Mouse (Mus musculus) megakaryocyte, embryonic 14.5 days (primary cell): ENCODE results near the gene Pptc7. TPM values are rescaled to one million over a fixed set of nuclear protein-coding genes. Genes with fewer than 3 reads are reported as not detected.
A peak's percentile ranks its signal among the peaks of the same experiment; 100 is the strongest.

Experiments
- H3K27me3 ChIP-seq: replicated peaks from 2 replicates; pipeline ENCODE3; 2012; ENCODE audit warnings: inconsistent platforms
- H3K36me3 ChIP-seq: replicated peaks from 2 replicates; pipeline ENCODE3; 2012; ENCODE audit warnings: low read length, inconsistent platforms, mixed read lengths
- H3K4me1 ChIP-seq: 2 replicates; pipeline ENCODE4 v1.6.1; 2012; ENCODE audit warnings: inconsistent platforms
- H3K4me3 ChIP-seq: replicated peaks from 2 replicates; pipeline ENCODE3; 2012; ENCODE audit warnings: moderate library complexity, mild to moderate bottlenecking, inconsistent platforms
- H3K9me3 ChIP-seq: 2 replicates; pipeline ENCODE4 v1.6.1; 2012; ENCODE audit warnings: inconsistent platforms
- FLI1 ChIP-seq: IDR thresholded peaks from 2 replicates; pipeline ENCODE4 v1.6.1; 2012; ENCODE audit warnings: low read length, inconsistent platforms, mixed read lengths
- GATA1 ChIP-seq: IDR thresholded peaks from 3 replicates; pipeline ENCODE4 v1.6.1; 2012; ENCODE audit warnings: mixed read lengths, low read length, inconsistent platforms, borderline replicate concordance
- polyA plus RNA-seq: library from polyadenylated mRNA; stranded (reverse); fragments of >175 nt; gene quantifications from 2 replicates; pipeline ENCODE4 v1.2.3, GENCODE M21; 2012; ENCODE audit warnings: low replicate concordance; ENCODE audit not compliant: insufficient read depth

Gene Pptc7
- 4.8 and 5.0 TPM in 2 replicates for polyA plus RNA-seq

DNA sequence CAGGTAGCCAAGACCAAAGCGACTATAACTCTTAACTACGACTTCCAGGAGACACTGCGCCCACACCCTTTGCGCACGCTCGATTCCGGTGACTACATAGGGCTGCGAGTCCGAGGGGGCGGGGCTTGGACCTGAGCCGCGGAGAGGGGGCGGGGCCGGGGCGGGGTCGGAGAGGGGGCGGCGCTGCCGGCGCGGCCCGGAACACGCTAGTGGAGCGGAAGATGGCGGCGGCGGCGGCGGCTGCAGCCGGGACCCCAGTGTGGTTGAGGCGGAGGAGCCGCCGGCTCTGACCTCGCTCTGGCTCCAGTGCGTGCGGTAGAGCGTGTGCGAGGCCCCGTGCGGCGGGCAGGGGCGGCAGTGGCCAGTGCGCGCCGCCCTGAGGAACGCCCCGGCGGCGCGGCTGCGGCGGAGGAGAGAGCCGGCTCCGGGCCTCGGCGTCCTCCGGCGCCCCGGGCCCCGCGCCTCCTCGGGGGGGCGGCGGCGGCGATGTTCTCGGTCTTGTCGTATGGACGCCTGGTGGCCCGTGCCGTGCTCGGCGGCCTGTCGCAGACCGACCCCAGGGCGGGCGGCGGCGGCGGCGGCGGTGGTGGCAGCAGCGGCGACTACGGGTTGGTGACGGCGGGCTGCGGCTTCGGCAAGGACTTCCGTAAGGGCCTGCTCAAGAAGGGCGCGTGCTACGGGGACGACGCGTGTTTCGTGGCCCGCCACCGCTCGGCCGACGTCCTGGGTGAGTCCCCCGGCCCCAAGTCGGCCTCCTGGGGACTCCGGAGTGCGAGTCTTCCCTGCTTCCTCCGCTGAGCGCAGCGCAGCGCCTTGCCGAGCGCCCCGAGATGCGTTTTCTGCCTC lies at the start of gene Pptc7:
TSS of gene Pptc7 (plus strand) at position 183 of the 846 bp plus-strand sequence.
- H3K36me3 ChIP-seq = peaks cover 22% of the 10 kb centered on the region
- H3K9me3 ChIP-seq = no peaks in the 10 kb centered on the region
- H3K4me1 ChIP-seq = peaks cover 53% of the 10 kb centered on the region
- peak within 1 kb of the TSS; percentile 100 for H3K4me3 ChIP-seq
- H3K27me3 ChIP-seq = peaks cover 7% of the 10 kb centered on the region
- no peak for TF ChIP-seq FLI1
- no peak for TF ChIP-seq GATA1

DNA sequence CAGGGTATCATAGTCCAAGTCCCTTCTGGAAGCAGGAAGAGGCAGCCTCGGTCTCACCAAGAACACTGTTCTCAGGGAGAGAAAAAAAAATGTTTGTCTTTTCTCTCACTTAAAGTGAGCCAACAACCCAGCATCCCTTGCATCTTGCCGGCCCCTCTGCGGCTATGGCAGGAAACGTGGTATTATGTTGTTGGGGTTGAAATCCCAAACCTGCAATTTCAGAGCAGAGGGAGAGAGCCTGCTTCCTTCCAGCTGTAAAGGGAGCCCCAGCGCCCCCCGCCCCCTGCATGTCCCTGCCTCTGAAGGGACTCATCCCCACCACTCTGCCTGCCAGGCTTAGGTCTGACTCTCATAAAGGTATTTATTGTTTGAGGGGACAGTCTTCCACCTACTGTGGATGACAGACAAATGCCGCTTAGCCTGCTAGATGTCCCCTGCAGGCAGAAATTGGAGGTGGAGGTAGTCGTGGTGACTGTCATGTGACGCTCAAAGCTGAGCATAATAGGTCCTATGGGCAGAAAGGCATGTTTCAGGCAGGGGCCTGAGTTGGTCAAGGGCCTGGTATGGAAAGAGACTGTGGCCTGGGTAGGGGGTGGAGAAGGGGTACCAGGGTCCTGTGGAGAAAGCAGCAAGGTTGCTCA lies 48.8 kb upstream of the Pptc7 start:
- Histone ChIP-seq H3K4me1 (peaks cover 60% of the 10 kb centered on the region), H3K4me3 (peak overlapping the region; percentile 76), H3K27me3 (peaks cover 41% of the 10 kb centered on the region), H3K9me3 (no peaks in the 10 kb centered on the region), H3K36me3 (peaks cover 23% of the 10 kb centered on the region)
- TF ChIP-seq FLI1 = no peak
- no peak for TF ChIP-seq GATA1

DNA sequence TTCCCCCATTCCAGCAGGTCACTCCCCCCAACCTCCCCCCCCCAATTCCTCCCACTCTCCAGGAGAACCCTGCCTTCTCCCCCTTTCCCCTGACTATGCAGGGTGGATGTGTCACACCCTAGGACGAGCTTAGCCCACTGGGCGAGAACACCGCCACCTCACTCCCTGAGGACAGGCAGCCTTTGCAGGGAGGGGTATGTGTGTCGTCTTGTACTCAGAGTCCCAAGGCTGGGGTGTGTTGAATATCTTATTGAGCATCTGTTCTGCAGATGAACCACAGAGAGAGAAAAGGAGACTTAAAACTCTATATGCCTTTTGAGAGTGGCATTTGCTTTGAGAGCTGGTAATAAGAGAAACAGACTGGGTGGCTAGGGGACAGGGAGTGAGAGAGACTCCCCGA lies 47.0 kb upstream of the Pptc7 start:
- Histone ChIP-seq H3K36me3 (peaks cover 41% of the 10 kb centered on the region), H3K9me3 (no peaks in the 10 kb centered on the region), H3K4me3 (no peak overlapping the region), H3K4me1 (peaks cover 58% of the 10 kb centered on the region), H3K27me3 (peaks cover 39% of the 10 kb centered on the region)
- no peak for TF ChIP-seq FLI1

DNA sequence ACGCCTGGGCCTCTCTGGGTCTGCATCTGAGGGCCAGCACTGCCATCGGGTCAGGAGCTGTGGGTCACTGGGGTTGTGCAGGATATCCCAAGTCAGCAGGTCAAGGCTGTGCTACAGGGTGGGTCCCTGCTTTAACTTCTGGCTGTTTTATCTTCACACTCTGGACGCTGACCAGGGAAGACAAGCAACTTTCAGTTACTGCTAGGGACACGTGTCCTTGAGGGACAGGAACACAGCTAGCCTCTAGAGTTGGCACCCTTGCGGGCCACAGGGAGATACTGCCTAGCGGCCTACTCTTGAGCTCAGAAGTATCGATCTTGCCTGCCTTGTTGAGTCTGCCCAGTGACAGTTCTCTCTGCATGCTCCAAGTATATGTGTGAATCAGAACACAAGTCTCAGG lies 44.5 kb upstream of the Pptc7 start:
- TF ChIP-seq FLI1 (no peak), GATA1 (no peak)
- Histone ChIP-seq H3K4me1 (peaks cover 55% of the 10 kb centered on the region), H3K9me3 (no peaks in the 10 kb centered on the region), H3K4me3 (no peak overlapping the region), H3K27me3 (peaks cover 33% of the 10 kb centered on the region), H3K36me3 (peaks cover 66% of the 10 kb centered on the region)

DNA sequence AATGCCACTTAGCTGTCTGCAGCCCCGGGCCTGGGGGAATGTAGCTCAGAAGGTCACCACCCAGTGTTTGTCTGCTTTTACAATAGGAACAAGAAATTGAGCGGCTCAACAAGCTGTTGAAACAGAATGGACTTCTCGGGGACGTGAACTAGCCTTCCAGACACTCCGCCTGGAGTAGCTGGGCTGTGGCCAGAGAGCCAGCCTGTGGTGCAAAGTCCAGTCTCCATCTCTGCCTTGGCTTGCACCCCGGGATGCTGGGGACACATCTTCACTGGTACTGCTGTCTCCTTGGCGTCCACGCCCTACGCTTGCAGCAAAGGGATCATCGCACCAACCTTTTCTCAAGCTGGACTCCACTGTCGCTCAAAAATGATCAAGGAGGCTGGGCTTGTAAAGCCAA lies 43.6 kb upstream of the Pptc7 start:
- no peak for TF ChIP-seq FLI1
- no peak for TF ChIP-seq GATA1
- Histone ChIP-seq H3K27me3 (peaks cover 33% of the 10 kb centered on the region), H3K36me3 (peaks cover 75% of the 10 kb centered on the region), H3K9me3 (no peaks in the 10 kb centered on the region), H3K4me1 (peaks cover 50% of the 10 kb centered on the region), H3K4me3 (no peak overlapping the region)

DNA sequence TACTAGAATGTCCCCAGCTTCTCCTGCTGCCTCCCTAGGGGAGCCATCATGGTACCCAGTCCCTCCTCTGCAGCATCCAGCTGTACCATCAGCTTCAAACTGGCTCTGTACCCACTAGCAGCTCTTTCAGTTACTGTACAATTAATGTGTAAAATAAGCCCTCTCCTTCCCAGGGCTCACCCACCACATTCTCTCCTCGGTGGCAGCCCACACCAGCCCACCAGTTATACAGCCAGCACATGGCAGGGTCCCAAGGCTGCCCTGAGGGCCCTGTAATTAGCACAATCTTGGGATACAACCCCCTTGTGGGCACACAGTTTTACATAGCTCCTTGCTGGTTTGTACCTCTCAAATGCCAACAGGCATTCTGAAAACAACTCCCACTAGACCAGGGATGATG lies 43.2 kb upstream of the Pptc7 start:
- Histone ChIP-seq H3K9me3 (no peaks in the 10 kb centered on the region), H3K4me3 (no peak overlapping the region), H3K4me1 (peaks cover 48% of the 10 kb centered on the region), H3K36me3 (peaks cover 79% of the 10 kb centered on the region), H3K27me3 (peaks cover 32% of the 10 kb centered on the region)
- no peak for TF ChIP-seq FLI1
- TF ChIP-seq GATA1 = no peak

DNA sequence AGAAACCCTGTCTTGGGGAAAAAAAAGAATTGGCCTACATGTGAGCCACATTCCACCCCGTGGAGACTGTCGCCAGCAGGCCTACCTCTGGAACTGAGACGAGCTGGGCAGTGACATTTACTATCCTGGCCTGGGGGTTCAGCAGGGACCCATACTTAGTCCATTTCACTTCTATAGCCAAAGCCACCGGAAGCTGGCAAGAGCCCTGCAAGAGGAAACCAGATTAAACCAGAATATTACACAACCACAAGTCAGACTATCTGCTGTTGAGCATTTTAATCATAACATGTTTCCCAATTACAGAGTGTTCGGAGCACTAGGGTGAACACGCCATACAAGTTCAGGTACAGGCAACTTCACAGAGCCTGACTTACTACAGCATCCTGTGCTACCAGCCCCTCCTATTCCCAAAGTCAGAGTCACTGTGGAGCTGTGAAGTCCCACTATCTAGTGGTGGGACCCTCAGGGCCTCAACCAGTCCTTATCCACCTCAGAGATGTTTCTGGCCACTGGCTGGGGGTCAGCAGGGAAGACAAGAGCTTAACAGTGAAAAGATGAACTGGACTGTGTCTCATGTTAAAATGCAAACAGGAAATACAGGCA lies 41.5 kb upstream of the Pptc7 start:
- peaks cover 23% of the 10 kb centered on the region for H3K27me3 ChIP-seq
- H3K4me3 ChIP-seq = no peak overlapping the region
- H3K9me3 ChIP-seq = no peaks in the 10 kb centered on the region
- no peak for TF ChIP-seq GATA1
- TF ChIP-seq FLI1 = no peak
- H3K36me3 ChIP-seq = peaks cover 96% of the 10 kb centered on the region
- peaks cover 43% of the 10 kb centered on the region for H3K4me1 ChIP-seq

DNA sequence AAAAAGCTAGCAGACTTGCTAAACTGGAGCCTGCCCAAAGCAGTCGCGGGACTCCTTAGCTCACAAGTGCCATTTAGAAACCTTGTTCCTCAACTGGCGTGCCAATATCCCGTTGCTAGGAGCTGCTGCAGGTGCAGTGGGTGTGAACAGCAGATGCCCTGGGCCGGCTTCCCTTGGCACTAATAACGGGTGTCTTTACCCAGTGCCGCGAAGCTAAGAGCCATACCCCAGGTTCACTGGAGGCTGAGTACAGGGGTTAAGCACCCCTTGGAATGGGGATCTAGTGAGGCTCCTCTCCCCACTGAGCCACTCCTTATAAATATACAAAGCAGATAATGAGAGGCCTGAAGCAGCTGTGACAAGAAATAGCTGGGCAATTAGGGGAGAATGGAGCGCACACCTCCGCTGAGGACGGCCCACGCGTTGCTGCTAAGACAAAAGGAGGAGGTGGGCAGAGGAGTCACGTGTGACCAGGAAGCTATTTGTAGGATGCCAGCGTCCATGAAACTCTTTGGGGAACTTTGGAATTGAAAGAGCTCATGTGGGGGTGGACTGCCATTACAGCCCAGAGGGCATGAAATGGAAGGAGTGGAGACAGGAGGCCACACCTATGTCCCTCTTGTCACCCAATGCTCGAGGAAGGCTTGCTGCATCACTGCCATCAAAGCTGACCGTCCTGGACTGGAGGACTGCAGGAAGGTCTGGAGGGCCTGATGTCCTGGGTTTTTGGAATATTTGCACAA lies 40.2 kb upstream of the Pptc7 start:
- Histone ChIP-seq H3K4me1 (peaks cover 48% of the 10 kb centered on the region), H3K4me3 (no peak overlapping the region), H3K9me3 (no peaks in the 10 kb centered on the region), H3K36me3 (peaks cover 100% of the 10 kb centered on the region), H3K27me3 (peaks cover 15% of the 10 kb centered on the region)
- TF ChIP-seq FLI1 = no peak
- no peak for TF ChIP-seq GATA1

DNA sequence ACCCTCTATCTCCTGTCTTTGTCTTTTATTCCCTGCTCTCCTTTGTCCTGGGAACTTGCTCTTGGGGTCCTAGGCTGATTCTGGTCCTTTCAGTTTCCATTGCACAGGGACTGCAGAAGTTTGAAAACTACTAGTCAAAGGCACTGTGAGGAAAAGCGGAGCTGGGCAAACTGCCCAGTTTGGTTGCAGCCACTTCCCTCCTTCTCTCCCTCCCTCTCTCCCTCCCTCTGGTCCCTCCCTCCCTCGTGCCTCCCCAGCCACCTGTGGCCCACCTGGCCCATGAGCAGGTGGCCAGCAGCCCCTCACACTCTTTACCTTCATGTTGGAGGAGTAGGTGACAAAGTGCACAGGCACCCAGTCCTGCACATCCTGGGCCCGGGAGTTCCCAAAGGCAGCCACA lies 39.0 kb upstream of the Pptc7 start:
- peaks cover 98% of the 10 kb centered on the region for H3K36me3 ChIP-seq

DNA sequence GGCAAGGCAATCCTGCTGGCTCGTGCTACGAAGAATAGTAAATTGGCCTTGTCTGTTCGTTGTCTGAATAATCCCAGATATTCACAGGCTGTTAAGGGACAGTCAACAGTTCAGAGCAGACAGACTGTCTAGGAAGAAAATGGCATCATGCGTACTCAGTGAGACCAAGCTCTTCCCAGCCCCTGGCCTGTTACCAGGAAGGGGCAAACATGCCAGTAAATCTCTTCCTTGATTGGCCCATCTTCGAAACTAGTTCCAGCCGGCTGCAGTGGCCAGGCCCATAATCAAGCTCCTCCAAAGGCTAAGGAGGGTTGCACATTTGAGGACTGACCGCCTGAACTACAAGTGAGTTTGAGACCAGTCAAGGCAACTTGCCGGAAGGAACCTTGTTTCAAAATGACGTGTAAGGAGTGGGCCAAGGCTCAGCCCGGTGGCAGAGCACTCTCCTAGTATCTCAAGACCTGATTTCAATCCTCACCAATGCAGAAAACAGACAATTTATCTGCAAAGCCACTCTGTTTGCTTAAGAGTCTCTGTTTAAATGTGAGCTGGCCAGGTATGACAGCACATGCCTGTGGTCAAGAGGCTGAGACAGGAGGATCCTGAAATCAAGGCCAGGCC lies 37.5 kb upstream of the Pptc7 start:
- peaks cover 7% of the 10 kb centered on the region for H3K27me3 ChIP-seq
- H3K4me1 ChIP-seq = peaks cover 47% of the 10 kb centered on the region
- H3K4me3 ChIP-seq = no peak overlapping the region
- H3K9me3 ChIP-seq = no peaks in the 10 kb centered on the region
- TF ChIP-seq GATA1 (no peak), FLI1 (no peak)
- peaks cover 98% of the 10 kb centered on the region for H3K36me3 ChIP-seq

More for the DNA sequence above, 39.0 kb upstream of the Pptc7 start:
- TF ChIP-seq GATA1 (no peak), FLI1 (no peak)
- Histone ChIP-seq H3K9me3 (no peaks in the 10 kb centered on the region), H3K4me3 (no peak overlapping the region), H3K4me1 (peaks cover 40% of the 10 kb centered on the region), H3K27me3 (peaks cover 11% of the 10 kb centered on the region)
